Mouse (Mus musculus) embryo, embryonic 9.5 days (tissue): ENCODE results near the gene Mrpl36.

Source experiments
- DNase-seq: peaks from one replicate; pipeline ENCODE4 v3.0.0-alpha.2; 2017; ENCODE audit errors: extremely low spot score

Gene Mrpl36

GRCm38 (mm10) chr13:73327827-73328698 is at the start of gene Mrpl36, which contains the start of gene Ndufs6:
Mrpl36 (plus strand) TSS chr13:73328513.
Ndufs6 (minus strand) TSS chr13:73328542.
- DNase-seq: peak; percentile 91

GRCm38 (mm10) chr13:73279196-73279595 is 49.1 kb upstream of the Mrpl36 start:
- DNase-seq: no peak

- DNase-seq: no peak
Observed at GRCm38 (mm10) chr13:73282407-73282806, 45.9 kb upstream of the Mrpl36 start.

- no peak for DNase-seq
Observed at GRCm38 (mm10) chr13:73283534-73283933, 44.8 kb upstream of the Mrpl36 start.

- no peak for DNase-seq
Observed at GRCm38 (mm10) chr13:73290206-73290605, 38.1 kb upstream of the Mrpl36 start.

GRCm38 (mm10) chr13:73291102-73291501 is 37.2 kb upstream of the Mrpl36 start:
- no peak for DNase-seq

GRCm38 (mm10) chr13:73298717-73299116 is 29.6 kb upstream of the Mrpl36 start:
- no peak for DNase-seq

GRCm38 (mm10) chr13:73299322-73299721 is 29.0 kb upstream of the Mrpl36 start:
- DNase-seq: no peak

- DNase-seq: no peak
Observed at GRCm38 (mm10) chr13:73304729-73305128, 23.6 kb upstream of the Mrpl36 start.

- DNase-seq: no peak
Observed at GRCm38 (mm10) chr13:73305398-73306084, 22.8 kb upstream of the Mrpl36 start.

- no peak for DNase-seq
Observed at GRCm38 (mm10) chr13:73306085-73306410, 22.3 kb upstream of the Mrpl36 start.

GRCm38 (mm10) chr13:73306430-73306829 is 21.9 kb upstream of the Mrpl36 start:
- DNase-seq: no peak

GRCm38 (mm10) chr13:73310183-73310929 is 18.0 kb upstream of the Mrpl36 start:
- peak; percentile 64 for DNase-seq

GRCm38 (mm10) chr13:73320048-73320447 is 8.3 kb upstream of the Mrpl36 start:
- no peak for DNase-seq

GRCm38 (mm10) chr13:73322626-73323025 is 5.7 kb upstream of the Mrpl36 start:
- DNase-seq: no peak

- DNase-seq: no peak
Observed at GRCm38 (mm10) chr13:73323406-73323805, 4.9 kb upstream of the Mrpl36 start.

- DNase-seq: peak; percentile 83
Observed at GRCm38 (mm10) chr13:73330844-73331501, 2.7 kb downstream of the Mrpl36 start.

GRCm38 (mm10) chr13:73331736-73332135 is 3.4 kb downstream of the Mrpl36 start:
- no peak for DNase-seq

- DNase-seq: peak; percentile 19
Observed at GRCm38 (mm10) chr13:73336753-73337152, 8.4 kb downstream of the Mrpl36 start.

- DNase-seq: no peak
Observed at GRCm38 (mm10) chr13:73345102-73345890, 17.0 kb downstream of the Mrpl36 start.

GRCm38 (mm10) chr13:73346131-73346530 is 17.8 kb downstream of the Mrpl36 start:
- DNase-seq: peak; percentile 46
